Mouse (Mus musculus) heart, embryonic 14.5 days (tissue): ENCODE data around the gene Cept1. TPM values are rescaled to one million over a fixed set of nuclear protein-coding genes. Genes with fewer than 3 reads are reported as not detected.
"Not testable (repeated sequence)": the region's sequence is repeated elsewhere in the genome, so short reads cannot be mapped to it uniquely, and the experiment has no call there.

ENCODE experiments used
- ATAC-seq: fragments of 200-750 bp; cut with Nextera tagmentation; 2 replicates; pipeline ENCODE4 v1.8.0; 2017; ENCODE audit warnings: low read depth, moderate TSS enrichment; ENCODE audit not compliant: insufficient number of reproducible peaks, insufficient read depth, low FRiP score
- H3K27ac ChIP-seq, 2 experiments: fragments of 200-500 bp in 1 of 2; fragments of 300-500 bp in 1 of 2; sonication (generic) in 1 of 2; replicated peaks in 1 of 2; 2 replicates each; pipeline ENCODE4 v1.5.1; 2012 to 2014; ENCODE audit warnings: low read depth in 2 of 2, low read length in 2 of 2, control low read depth in 1 of 2, mild to moderate bottlenecking in 1 of 2, mixed read lengths in 1 of 2; ENCODE audit not compliant: control insufficient read depth in 1 of 2, insufficient read depth in 1 of 2
- H3K27me3 ChIP-seq: fragments of 300-500 bp; sonication (generic); 2 replicates; pipeline ENCODE4 v1.6.1; 2014; ENCODE audit warnings: mild to moderate bottlenecking, low read length, control low read depth; ENCODE audit not compliant: control insufficient read depth, insufficient read depth
- H3K36me3 ChIP-seq: fragments of 300-500 bp; sonication (generic); 2 replicates; pipeline ENCODE4 v1.6.1; 2014; ENCODE audit warnings: mild to moderate bottlenecking, control low read depth, low read length, mixed read lengths; ENCODE audit not compliant: control insufficient read depth, insufficient read depth
- H3K4me1 ChIP-seq, 2 experiments: fragments of 200-500 bp in 1 of 2; fragments of 300-500 bp in 1 of 2; sonication (generic) in 1 of 2; 2 replicates each; pipeline ENCODE4 v1.6.1; 2012 to 2014; ENCODE audit warnings: low read length in 2 of 2, control low read depth in 1 of 2, mixed read lengths in 1 of 2; ENCODE audit not compliant: control insufficient read depth in 2 of 2, insufficient read depth in 2 of 2
- H3K4me2 ChIP-seq: fragments of 300-500 bp; sonication (generic); 2 replicates; pipeline ENCODE4 v1.6.1; 2014; ENCODE audit warnings: mild to moderate bottlenecking, low read length
- H3K4me3 ChIP-seq, 2 experiments: fragments of 200-500 bp in 1 of 2; fragments of 300-500 bp in 1 of 2; sonication (generic) in 1 of 2; 2 replicates each; pipeline ENCODE4 v1.5.1; 2012 to 2014; ENCODE audit warnings: low read length in 2 of 2, mild to moderate bottlenecking in 2 of 2, control low read depth in 1 of 2, low read depth in 1 of 2, moderate library complexity in 1 of 2; ENCODE audit not compliant: control insufficient read depth in 1 of 2, insufficient read depth in 1 of 2
- H3K9ac ChIP-seq: fragments of 300-500 bp; sonication (generic); 2 replicates; pipeline ENCODE4 v1.6.1; 2014; ENCODE audit warnings: mild to moderate bottlenecking, low read length
- H3K9me3 ChIP-seq: fragments of 300-500 bp; sonication (generic); 2 replicates; pipeline ENCODE4 v1.6.1; 2016; ENCODE audit warnings: low read length, control low read depth; ENCODE audit not compliant: control insufficient read depth
- whole genome bisulfite sequencing: fragments of 180-500 bp; shearing (Covaris S2); extraction: QIAGEN DNeasy Blood & Tissue Kit; methylation state at CpG from one replicate; pipeline ENCODE4 v1.1.7; 2014; 5-methylcytosine and 5-hydroxymethylcytosine counted together
- polyA plus RNA-seq: library from polyadenylated mRNA; unstranded; fragments of >200 nt; fragmentation: Nextera tagmentation; extraction: Ambion mirVana; gene quantifications from 2 replicates; pipeline ENCODE4 v1.2.1, GENCODE M21; 2014

Cept1 gene
- polyA plus RNA-seq: 31.6 and 37.0 TPM in 2 replicates

DNA sequence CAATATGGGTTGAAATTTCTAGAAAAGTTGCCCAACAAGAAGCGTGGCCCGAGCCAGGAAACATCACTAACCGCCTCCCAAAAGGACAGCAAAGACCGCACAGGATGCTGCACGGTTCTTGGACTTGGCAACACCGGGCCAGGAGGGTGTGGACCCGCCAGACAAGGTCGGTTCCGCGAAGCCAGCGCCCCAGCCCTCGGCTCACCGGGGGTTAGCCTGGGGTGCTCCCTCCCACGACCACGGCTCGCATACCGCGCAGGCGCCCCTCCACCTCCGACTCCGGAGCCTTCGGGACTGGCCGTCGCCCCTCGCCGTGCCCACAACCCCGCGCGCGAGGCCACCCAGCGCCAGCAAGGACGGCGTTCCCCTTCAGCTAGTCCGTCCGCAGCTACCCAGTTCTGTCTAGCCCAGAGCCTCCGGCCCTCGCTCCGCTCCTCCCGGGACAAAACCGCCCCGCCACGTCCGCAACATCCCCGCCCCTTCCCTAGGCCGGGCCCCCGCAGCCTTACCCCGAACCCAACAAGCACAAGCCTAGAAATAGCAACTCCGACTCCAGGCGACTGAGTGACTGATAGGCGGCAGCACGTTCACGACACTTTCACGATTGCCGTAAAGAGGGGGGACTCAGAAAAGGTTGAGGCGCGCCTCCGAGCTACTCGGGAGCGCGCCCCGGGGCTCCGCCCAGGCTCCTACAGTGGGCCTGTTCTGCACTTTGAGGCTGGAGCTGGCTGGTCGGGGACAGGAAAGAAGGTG, at the start of gene Cept1, which contains the start of gene Dram2:
Gene Cept1, minus strand, starts transcription at position 632 of the 753 bp plus-strand sequence.
Gene Dram2, plus strand, starts transcription at position 628 of the 753 bp plus-strand sequence.
- peak within 1 kb of the TSS; percentile 85 for H3K4me2 ChIP-seq
- 0% methylated on average over 63 of the region's 63 CpGs for WGBS
- ATAC-seq: peak; percentile 94
- peak within 1 kb of the TSS; percentile 91 to 95 for H3K4me3 ChIP-seq
- H3K27ac ChIP-seq: peak within 1 kb of the TSS; percentile 95 to 97
- H3K4me1 ChIP-seq: peaks cover 0 to 16% of the 10 kb centered on the region in 2 experiments; a peak in 1 of 4 replicates
- H3K36me3 ChIP-seq: peaks cover 5% of the 10 kb centered on the region
- no peaks in the 10 kb centered on the region for H3K27me3 ChIP-seq
- H3K9me3 ChIP-seq: no peaks in the 10 kb centered on the region
- peak within 1 kb of the TSS; percentile 93 for H3K9ac ChIP-seq

DNA sequence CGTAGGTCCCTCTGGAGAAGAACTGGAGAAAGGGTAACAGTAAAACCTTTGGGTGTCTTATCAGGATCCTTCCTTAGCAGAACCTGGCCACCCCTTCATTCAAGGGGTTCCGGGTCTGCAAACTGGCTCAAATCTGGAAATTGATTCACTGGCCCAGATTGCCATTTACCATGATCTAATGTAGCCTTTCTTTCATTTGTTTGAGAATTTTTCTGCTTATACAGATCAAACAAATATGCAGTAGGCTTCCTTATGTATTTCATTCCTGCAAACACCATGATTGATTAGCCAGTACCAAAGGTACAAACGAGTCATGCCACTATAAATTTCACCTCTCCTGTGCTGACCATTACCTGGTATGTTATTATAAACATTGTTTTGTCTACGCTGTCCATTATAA, 46.0 kb upstream of the Cept1 start:
- 70% methylated on average over 4 of the region's 4 CpGs for WGBS
- H3K4me3 ChIP-seq, H3K36me3 ChIP-seq, H3K27me3 ChIP-seq, H3K9ac ChIP-seq, H3K27ac ChIP-seq, H3K4me2 ChIP-seq, ATAC-seq, H3K4me1 ChIP-seq, H3K9me3 ChIP-seq: not testable (repeated sequence)

DNA sequence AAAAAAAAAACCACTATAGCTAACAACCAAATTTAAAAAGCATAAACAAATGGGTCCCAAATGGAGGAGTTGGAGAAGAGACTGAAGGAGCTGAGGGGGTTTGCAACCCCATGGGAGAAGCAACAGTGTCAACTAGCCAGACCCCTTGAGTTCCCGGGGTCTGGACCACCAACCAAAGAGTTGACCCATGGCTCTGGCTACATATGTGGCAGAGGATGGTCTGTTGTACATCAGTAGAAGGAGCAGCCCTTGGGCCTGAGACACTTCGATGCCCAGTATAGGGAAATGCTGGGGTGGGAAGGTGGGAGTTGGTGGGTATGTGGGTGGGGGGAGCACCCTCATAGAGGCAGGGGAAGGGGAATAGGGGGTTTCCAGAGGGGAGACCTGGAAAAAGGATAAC, 31.7 kb upstream of the Cept1 start:
- WGBS: 96% methylated on average over 2 of the region's 2 CpGs
- no peak for ATAC-seq
- Histone ChIP-seq H3K36me3 (peaks cover 4% of the 10 kb centered on the region; the same call in 1 of the 2 replicates), H3K4me2 (no peak overlapping the region), H3K27ac (no peak overlapping the region), H3K4me3 (no peak overlapping the region), H3K27me3 (no peaks in the 10 kb centered on the region), H3K9me3 (no peaks in the 10 kb centered on the region), H3K4me1 (no peaks in the 10 kb centered on the region), H3K9ac (no peak overlapping the region)

DNA sequence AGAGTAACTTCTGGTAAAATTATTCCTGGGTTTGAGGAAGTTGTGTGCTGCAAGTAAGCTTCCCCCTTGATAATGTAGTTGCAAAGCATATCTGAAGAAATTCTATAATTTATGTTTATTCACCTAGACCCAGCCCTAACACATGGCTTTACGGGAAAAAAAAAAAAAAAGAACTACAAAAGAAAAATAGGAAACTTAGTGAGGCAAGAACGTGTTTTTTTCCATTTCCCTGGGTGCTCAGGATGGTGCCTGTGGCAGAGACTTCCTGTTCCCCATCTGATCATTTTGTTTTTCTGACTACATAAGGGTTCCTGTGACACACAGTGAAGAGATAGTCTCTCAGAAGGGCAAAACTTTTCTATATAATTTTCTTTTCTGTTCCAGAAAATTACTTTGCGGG, 25.6 kb upstream of the Cept1 start:
- H3K27ac ChIP-seq: no peak overlapping the region
- no peaks in the 10 kb centered on the region for H3K4me1 ChIP-seq
- no peaks in the 10 kb centered on the region for H3K9me3 ChIP-seq
- H3K4me3 ChIP-seq: no peak overlapping the region
- 78% methylated on average over 3 of the region's 3 CpGs for WGBS
- peaks cover 46% of the 10 kb centered on the region for H3K36me3 ChIP-seq
- H3K4me2 ChIP-seq: no peak overlapping the region
- H3K27me3 ChIP-seq: no peaks in the 10 kb centered on the region
- H3K9ac ChIP-seq: no peak overlapping the region
- no peak for ATAC-seq

DNA sequence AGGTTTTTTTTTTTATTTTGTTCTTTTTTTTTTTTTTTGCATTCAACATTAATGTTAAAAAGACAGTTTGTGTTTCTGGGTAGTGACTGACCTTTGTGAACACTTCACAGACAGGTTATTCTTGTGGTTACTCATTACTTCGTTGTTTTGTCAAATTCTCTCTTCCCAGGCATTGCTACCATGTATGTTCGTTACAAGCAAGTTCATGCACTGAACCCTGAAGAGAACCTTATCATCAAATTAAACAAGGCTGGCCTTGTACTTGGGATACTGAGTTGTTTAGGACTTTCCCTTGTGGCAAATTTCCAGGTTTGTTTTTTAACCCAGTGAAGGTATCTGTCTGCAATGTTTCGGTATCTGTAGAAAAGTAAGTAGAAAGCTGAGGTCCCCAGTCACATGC, 18.3 kb upstream of the Cept1 start:
- H3K9me3 ChIP-seq: no peaks in the 10 kb centered on the region
- no peaks in the 10 kb centered on the region for H3K27me3 ChIP-seq
- H3K36me3 ChIP-seq: peaks cover 37% of the 10 kb centered on the region
- H3K4me2 ChIP-seq: no peak overlapping the region
- 81% methylated on average over 3 of the region's 3 CpGs for WGBS
- ATAC-seq: no peak
- no peaks in the 10 kb centered on the region for H3K4me1 ChIP-seq
- H3K9ac ChIP-seq: no peak overlapping the region
- no peak overlapping the region for H3K27ac ChIP-seq
- no peak overlapping the region for H3K4me3 ChIP-seq

DNA sequence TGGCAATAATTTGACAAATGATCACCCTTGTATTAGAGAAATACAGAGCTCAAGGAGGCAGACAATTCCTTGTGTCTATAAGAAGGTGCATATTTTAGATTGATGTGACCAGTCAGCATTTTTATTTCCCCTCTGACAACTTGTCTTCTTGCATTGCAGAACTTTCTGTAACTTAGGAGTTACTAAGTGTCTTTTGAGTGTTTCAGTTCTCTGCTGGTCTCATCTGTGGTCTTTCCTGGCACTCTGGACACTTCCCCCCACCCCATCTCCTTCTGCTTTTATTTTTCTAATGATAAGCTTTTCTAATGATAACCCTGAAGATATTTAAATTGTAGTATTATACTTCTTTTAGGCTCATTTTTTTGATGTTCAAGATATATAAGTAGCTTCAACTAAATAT, 10.7 kb upstream of the Cept1 start:
- peaks cover 56% of the 10 kb centered on the region for H3K36me3 ChIP-seq
- H3K4me2 ChIP-seq: no peak overlapping the region
- H3K9ac ChIP-seq: no peak overlapping the region
- H3K27ac ChIP-seq: no peak overlapping the region
- no peak overlapping the region for H3K4me3 ChIP-seq
- H3K4me1 ChIP-seq: no peaks in the 10 kb centered on the region
- no peak for ATAC-seq
- H3K9me3 ChIP-seq: no peaks in the 10 kb centered on the region
- no peaks in the 10 kb centered on the region for H3K27me3 ChIP-seq

DNA sequence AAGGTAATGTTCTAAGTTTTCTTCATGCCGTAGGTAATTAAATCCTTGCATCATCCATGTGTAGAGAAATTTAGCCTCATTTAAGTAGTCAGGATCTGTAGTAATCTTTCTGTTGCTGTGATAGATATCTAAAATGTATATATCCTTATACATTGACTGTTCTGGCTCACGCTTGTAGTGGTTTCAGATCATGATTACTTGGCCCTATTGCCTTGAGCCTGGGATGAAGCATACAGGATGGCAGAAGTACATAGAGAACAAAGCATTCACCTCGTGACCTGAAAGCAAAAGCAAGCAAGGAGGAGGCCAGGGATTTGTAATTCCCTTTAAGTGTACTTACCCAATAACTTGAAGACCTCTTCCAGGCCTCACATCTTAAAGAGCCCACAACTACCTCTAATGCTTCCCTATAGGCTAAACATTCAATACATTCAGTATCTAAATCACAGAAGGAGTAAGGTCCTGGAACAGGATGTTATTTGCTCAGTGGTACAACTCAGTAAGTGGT, 8.2 kb upstream of the Cept1 start:
- peaks cover 64% of the 10 kb centered on the region for H3K36me3 ChIP-seq
- H3K4me3 ChIP-seq: no peak overlapping the region
- H3K27ac ChIP-seq: no peak overlapping the region
- H3K4me1 ChIP-seq: no peaks in the 10 kb centered on the region
- WGBS: 90% methylated on average over 3 of the region's 3 CpGs
- no peak overlapping the region for H3K9ac ChIP-seq
- no peaks in the 10 kb centered on the region for H3K27me3 ChIP-seq
- H3K4me2 ChIP-seq: no peak overlapping the region
- no peaks in the 10 kb centered on the region for H3K9me3 ChIP-seq
- no peak for ATAC-seq
